Mouse (Mus musculus) myocyte (in vitro differentiated cells): ENCODE data around the gene Gucd1. TPM values are rescaled to one million over a fixed set of nuclear protein-coding genes. Genes with fewer than 3 reads are reported as not detected.

ENCODE experiments used
- H3K27me3 ChIP-seq: one replicate; pipeline ENCODE4 v1.6.1; 2011; ENCODE audit not compliant: control insufficient read depth, insufficient read depth, insufficient read length
- H3K36me3 ChIP-seq: one replicate; pipeline ENCODE4 v1.6.1; 2011; ENCODE audit not compliant: control insufficient read depth, insufficient read depth
- H3K4me2 ChIP-seq: one replicate; pipeline ENCODE4 v1.6.1; 2011; ENCODE audit warnings: low read depth, control low read depth
- H3K4me3 ChIP-seq: one replicate; pipeline ENCODE4 v1.5.1; 2011; ENCODE audit warnings: mild to moderate bottlenecking, control low read depth, moderate library complexity
- H3K79me2 ChIP-seq: one replicate; pipeline ENCODE4 v1.6.1; 2011; ENCODE audit not compliant: control insufficient read depth, insufficient read depth
- H3ac ChIP-seq: one replicate; pipeline ENCODE4 v1.6.1; 2011; ENCODE audit not compliant: control insufficient read depth, insufficient read length
- CEBPB ChIP-seq: IDR thresholded peaks from 2 replicates; pipeline ENCODE4 v1.6.1; 2011; ENCODE audit warnings: mild to moderate bottlenecking, moderate library complexity; ENCODE audit not compliant: poor library complexity, insufficient read depth, severe bottlenecking
- E2F4 ChIP-seq: IDR thresholded peaks from one replicate; pipeline ENCODE4 v1.6.1; 2011; ENCODE audit warnings: mild to moderate bottlenecking, control low read depth, moderate library complexity; ENCODE audit not compliant: insufficient read depth
- MAX ChIP-seq: IDR thresholded peaks from one replicate; pipeline ENCODE4 v1.6.1; 2011; ENCODE audit warnings: low read depth, mild to moderate bottlenecking, control low read depth
- MYOD1 ChIP-seq, 3 experiments: IDR thresholded peaks; one replicate each; pipeline ENCODE4 v1.6.1; 2011; ENCODE audit warnings: control low read depth in 2 of 3, low read depth in 2 of 3, mild to moderate bottlenecking in 2 of 3, moderate library complexity in 1 of 3; ENCODE audit not compliant: insufficient read length in 2 of 3, control insufficient read depth in 1 of 3
- MYOG ChIP-seq, 3 experiments: IDR thresholded peaks; one replicate each; pipeline ENCODE4 v1.6.1; 2011; ENCODE audit warnings: control low read depth in 2 of 3, low read depth in 2 of 3, mild to moderate bottlenecking in 2 of 3; ENCODE audit not compliant: insufficient read length in 2 of 3, control insufficient read depth in 1 of 3, insufficient read depth in 1 of 3
- POLR2A ChIP-seq: IDR thresholded peaks from one replicate; pipeline ENCODE4 v1.6.1; 2011; ENCODE audit warnings: low read depth, mild to moderate bottlenecking, control low read depth, moderate library complexity; ENCODE audit not compliant: insufficient read length
- POLR2AphosphoS2 ChIP-seq: IDR thresholded peaks from one replicate; pipeline ENCODE4 v1.6.1; 2011; ENCODE audit warnings: low read depth, control low read depth; ENCODE audit not compliant: insufficient read length
- REST ChIP-seq: IDR thresholded peaks from one replicate; pipeline ENCODE4 v1.6.1; 2011; ENCODE audit warnings: mild to moderate bottlenecking, control low read depth, moderate library complexity; ENCODE audit not compliant: insufficient read depth, insufficient read length
- SRF ChIP-seq: IDR thresholded peaks from one replicate; pipeline ENCODE4 v1.6.1; 2011; ENCODE audit warnings: low read depth; ENCODE audit not compliant: control insufficient read depth, insufficient read length
- TCF12 ChIP-seq: IDR thresholded peaks from one replicate; pipeline ENCODE4 v1.6.1; 2011; ENCODE audit warnings: mild to moderate bottlenecking, control low read depth; ENCODE audit not compliant: poor library complexity, insufficient read depth, severe bottlenecking
- TCF3 ChIP-seq: IDR thresholded peaks from one replicate; pipeline ENCODE4 v1.6.1; 2011; ENCODE audit warnings: low read depth, control low read depth; ENCODE audit not compliant: insufficient read length
- USF1 ChIP-seq: IDR thresholded peaks from one replicate; pipeline ENCODE4 v1.6.1; 2011; ENCODE audit warnings: low read depth, mild to moderate bottlenecking, control low read depth, moderate library complexity
- polyA plus RNA-seq: library from polyadenylated mRNA; unstranded; fragments of >200 nt; fragmentation: generic; extraction: Trizol; gene quantifications from one replicate; pipeline ENCODE4 v1.2.1, GENCODE M21; 2012; ENCODE audit warnings: missing spikeins

Gene Gucd1
- polyA plus RNA-seq, 1 experiment, result 17.5 TPM

- no peak overlapping the region for H3ac ChIP-seq
- TF ChIP-seq CEBPB (no peak), MYOG (IDR thresholded peaks at IDR 0.05; ENCODE audit: control insufficient read depth in 1 of 3, insufficient read depth in 1 of 3, insufficient read length in 2 of 3, low read depth in 2 of 3) (no peak), TCF12 (no peak), REST (no peak), POLR2AphosphoS2 (no peak), USF1 (no peak), MYOD1 (IDR thresholded peaks at IDR 0.05; ENCODE audit: control insufficient read depth in 1 of 3, insufficient read length in 2 of 3, low read depth in 2 of 3) (no peak), E2F4 (no peak), TCF3 (no peak), POLR2A (no peak), MAX (no peak), SRF (no peak)
- no peak overlapping the region for H3K4me2 ChIP-seq
- H3K79me2 ChIP-seq, result no peaks in the 10 kb centered on the region
- H3K4me3 ChIP-seq, result no peak overlapping the region
- no peaks in the 10 kb centered on the region for H3K36me3 ChIP-seq
- peaks cover 10% of the 10 kb centered on the region for H3K27me3 ChIP-seq
Measured at GRCm38 (mm10) chr10:75338852-75339251, 178.9 kb downstream of the Gucd1 start.

- H3K79me2 ChIP-seq, result no peaks in the 10 kb centered on the region
- H3K36me3 ChIP-seq, result no peaks in the 10 kb centered on the region
- no peak overlapping the region for H3K4me2 ChIP-seq
- H3K4me3 ChIP-seq, result no peak overlapping the region
- H3K27me3 ChIP-seq, result peaks cover 10% of the 10 kb centered on the region
- TF ChIP-seq MYOG (IDR thresholded peaks at IDR 0.05; ENCODE audit: control insufficient read depth in 1 of 3, insufficient read depth in 1 of 3, insufficient read length in 2 of 3, low read depth in 2 of 3) (no peak), SRF (no peak), TCF12 (no peak), MAX (no peak), REST (no peak), USF1 (no peak), CEBPB (no peak), POLR2AphosphoS2 (no peak), MYOD1 (IDR thresholded peaks at IDR 0.05; ENCODE audit: control insufficient read depth in 1 of 3, insufficient read length in 2 of 3, low read depth in 2 of 3) (no peak), POLR2A (no peak), TCF3 (no peak), E2F4 (no peak)
- no peak overlapping the region for H3ac ChIP-seq
Measured at GRCm38 (mm10) chr10:75337231-75337630, 180.5 kb downstream of the Gucd1 start.

GRCm38 (mm10) chr10:75335075-75335474 lies 182.7 kb downstream of the Gucd1 start:
- Histone ChIP-seq H3K79me2 (no peaks in the 10 kb centered on the region), H3K4me2 (no peak overlapping the region), H3K36me3 (no peaks in the 10 kb centered on the region), H3K4me3 (no peak overlapping the region), H3K27me3 (peaks cover 10% of the 10 kb centered on the region), H3ac (no peak overlapping the region)
- no peak for TF ChIP-seq TCF12
- no peak for TF ChIP-seq MAX
- TF ChIP-seq MYOD1 (IDR thresholded peaks at IDR 0.05; ENCODE audit: control insufficient read depth in 1 of 3, insufficient read length in 2 of 3, low read depth in 2 of 3), result no peak
- TF ChIP-seq POLR2AphosphoS2, result no peak
- no peak for TF ChIP-seq TCF3
- no peak for TF ChIP-seq MYOG (IDR thresholded peaks at IDR 0.05; ENCODE audit: control insufficient read depth in 1 of 3, insufficient read depth in 1 of 3, insufficient read length in 2 of 3, low read depth in 2 of 3)
- TF ChIP-seq SRF, result no peak
- no peak for TF ChIP-seq REST
- no peak for TF ChIP-seq CEBPB
- no peak for TF ChIP-seq POLR2A
- no peak for TF ChIP-seq USF1
- TF ChIP-seq E2F4, result no peak

GRCm38 (mm10) chr10:75334175-75334574 lies 183.6 kb downstream of the Gucd1 start:
- no peaks in the 10 kb centered on the region for H3K79me2 ChIP-seq
- H3ac ChIP-seq, result no peak overlapping the region
- H3K27me3 ChIP-seq, result peaks cover 10% of the 10 kb centered on the region
- TF ChIP-seq TCF12 (no peak), MAX (no peak)
- H3K36me3 ChIP-seq, result no peaks in the 10 kb centered on the region
- H3K4me2 ChIP-seq, result no peak overlapping the region
- no peak overlapping the region for H3K4me3 ChIP-seq

- H3K4me3 ChIP-seq, result no peak overlapping the region
- peaks cover 10% of the 10 kb centered on the region for H3K27me3 ChIP-seq
- H3K4me2 ChIP-seq, result no peak overlapping the region
- H3ac ChIP-seq, result no peak overlapping the region
- no peaks in the 10 kb centered on the region for H3K36me3 ChIP-seq
- TF ChIP-seq POLR2A, result no peak
- TF ChIP-seq MYOD1 (IDR thresholded peaks at IDR 0.05; ENCODE audit: control insufficient read depth in 1 of 3, insufficient read length in 2 of 3, low read depth in 2 of 3), result no peak
- no peak for TF ChIP-seq MAX
- no peak for TF ChIP-seq MYOG (IDR thresholded peaks at IDR 0.05; ENCODE audit: control insufficient read depth in 1 of 3, insufficient read depth in 1 of 3, insufficient read length in 2 of 3, low read depth in 2 of 3)
- TF ChIP-seq REST, result no peak
- TF ChIP-seq POLR2AphosphoS2, result no peak
- TF ChIP-seq TCF3, result no peak
- no peak for TF ChIP-seq SRF
- no peak for TF ChIP-seq CEBPB
- TF ChIP-seq USF1, result no peak
- TF ChIP-seq E2F4, result no peak
- TF ChIP-seq TCF12, result no peak
- no peaks in the 10 kb centered on the region for H3K79me2 ChIP-seq
Measured at GRCm38 (mm10) chr10:75333176-75333776, 184.5 kb downstream of the Gucd1 start.
